8 mouse cellular contexts compared by ENCODE assay signal in the genomic region with DNA sequence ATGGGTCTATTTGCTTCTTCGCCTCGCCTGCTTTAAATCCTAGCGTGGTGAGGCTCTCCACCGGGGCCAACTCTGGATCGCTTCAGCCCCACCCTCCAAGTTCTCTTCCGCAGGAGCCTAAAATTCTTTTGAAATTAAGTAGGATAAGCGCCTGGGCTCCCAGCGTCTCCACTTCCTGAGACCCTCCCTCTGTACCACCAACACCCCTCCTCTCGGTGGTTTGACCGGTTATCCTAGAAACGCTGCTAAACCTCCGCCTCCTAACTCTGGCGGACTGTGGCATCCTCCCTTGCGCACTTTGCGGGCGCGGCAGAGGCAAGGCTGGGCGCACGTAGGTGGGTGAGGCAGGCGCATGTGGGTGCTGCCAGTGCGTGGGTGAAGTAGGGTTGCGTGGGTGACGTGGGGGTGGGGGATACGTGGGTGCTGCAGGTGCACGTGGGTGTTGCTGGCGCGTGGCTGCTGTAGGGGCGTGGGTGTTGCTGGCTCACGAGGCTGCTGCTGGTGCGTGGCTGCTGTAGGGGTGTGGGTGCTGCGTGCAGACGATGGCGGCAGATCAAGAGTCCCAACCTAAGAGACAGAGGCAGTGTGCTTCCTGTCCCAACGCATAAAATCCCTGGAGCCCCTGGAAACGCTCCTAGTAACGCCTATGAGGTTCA. TPM values are rescaled to one million over a fixed set of nuclear protein-coding genes. Genes with fewer than 3 reads are reported as not detected.
DNase-seq lines count a peak whose midpoint lies in the region; ATAC-seq lines count a peak whose summit lies in the region.

No protein-coding gene starts in this region.

- peak overlapping the region; percentile 99 for H3K4me2 ChIP-seq in forebrain, embryonic 12.5 days
- H3K4me2 ChIP-seq in midbrain, embryonic 14.5 days (ENCODE audit: low read length) = peak overlapping the region; percentile 93

- H3K9me3 ChIP-seq in forebrain, embryonic 12.5 days = 0 out of 2 replicates have a peak, but pooled peaks cover 3% of the 10 kb centered on the region
- H3K9me3 ChIP-seq in midbrain, embryonic 14.5 days (ENCODE audit: control insufficient read depth, low read length) = no peaks in the 10 kb centered on the region; the same call in 1 of the 2 replicates

- H3K4me3 ChIP-seq in forebrain, embryonic 12.5 days (replicated peaks) = peak overlapping the region; percentile 53
- peak overlapping the region; percentile 45 for H3K4me3 ChIP-seq in midbrain, embryonic 14.5 days (replicated peaks; ENCODE audit: low read depth, low read length)

- peaks cover 9% of the 10 kb centered on the region for H3K4me1 ChIP-seq in forebrain, embryonic 12.5 days
- H3K4me1 ChIP-seq in midbrain, embryonic 14.5 days (ENCODE audit: control insufficient read depth, insufficient read depth, low read length) = 0 out of 2 replicates have a peak, but pooled peaks cover 8% of the 10 kb centered on the region

- H3K27me3 ChIP-seq in forebrain, embryonic 12.5 days = peaks cover 24% of the 10 kb centered on the region
- H3K27me3 ChIP-seq in midbrain, embryonic 14.5 days (ENCODE audit: control insufficient read depth, insufficient read depth, low read length) = no peaks in the 10 kb centered on the region

- ATAC-seq in forebrain, embryonic 12.5 days (ENCODE audit: low FRiP score) = peak; percentile 57
- ATAC-seq in midbrain, embryonic 14.5 days (ENCODE audit: low FRiP score, low TSS enrichment) = peak; percentile 55; the same call in 1 of the 2 replicates
- no peak for ATAC-seq in monocyte, adult 5-6 weeks (replicated peaks; ENCODE audit: insufficient number of reproducible peaks, low FRiP score, low TSS enrichment, poor library complexity, severe bottlenecking)

- peak overlapping the region; percentile 62 for H3K9ac ChIP-seq in forebrain, embryonic 12.5 days
- peak overlapping the region; percentile 44; the same call in 1 of the 2 replicates for H3K9ac ChIP-seq in midbrain, embryonic 14.5 days (replicated peaks; ENCODE audit: low read length)

- no peak overlapping the region for H3K27ac ChIP-seq in forebrain, embryonic 12.5 days
- no peak overlapping the region for H3K27ac ChIP-seq in midbrain, embryonic 14.5 days (replicated peaks; ENCODE audit: low read depth, low read length)

- peak; percentile 34 to 39 for DNase-seq in cerebellum, postnatal 10 days
- no peak for DNase-seq in cerebellum, adult 18-20 months
- peak; percentile 42 for DNase-seq in CD4-positive, CD25-positive, alpha-beta regulatory T cell, adult 2 months (ENCODE audit: low read depth, low spot score)
- DNase-seq in layer of hippocampus, adult 8-10 months (ENCODE audit: low spot score in 2 of 2) = peak; percentile 49 to 50
- DNase-seq in midbrain, embryonic 14.5 days = peak; percentile 58
- DNase-seq in spleen, postnatal 36 days (ENCODE audit: low spot score in 2 of 2) = no peak

- H3K36me3 ChIP-seq in forebrain, embryonic 12.5 days (replicated peaks) = no peaks in the 10 kb centered on the region
- H3K36me3 ChIP-seq in midbrain, embryonic 14.5 days (ENCODE audit: control insufficient read depth, insufficient read depth, low read length) = no peaks in the 10 kb centered on the region

- WGBS in forebrain, embryonic 12.5 days = 1% methylated on average over 36 of the region's 36 CpGs
- WGBS in midbrain, embryonic 14.5 days = under 1% methylated on average over 36 of the region's 36 CpGs

RNA-seq across cellular contexts. Expression of a gene that starts 25.6 kb away (rescaled TPM):
- polyA plus RNA-seq in forebrain, embryonic 12.5 days (2016; fragmentation: Nextera tagmentation; extraction: Ambion mirVana) = 7.9 and 9.6 TPM in 2 replicates
- 100 to 1,000 TPM; 103 to 128 (median 120) TPM for total RNA-seq in layer of hippocampus, adult 8-10 months (2022)
- polyA plus RNA-seq in midbrain, embryonic 14.5 days (2014; fragmentation: Nextera tagmentation; extraction: Ambion mirVana) = 5.0 and 8.3 TPM in 2 replicates
- total RNA-seq in monocyte, adult 5-6 weeks (2017) = not detected in 3 replicates

RNA-seq across cellular contexts. Expression of a gene that starts 50.2 kb away (rescaled TPM):
- 319 and 330 TPM in 2 replicates for polyA plus RNA-seq in forebrain, embryonic 12.5 days (2016; fragmentation: Nextera tagmentation; extraction: Ambion mirVana)
- total RNA-seq in layer of hippocampus, adult 8-10 months (2022) = 1 to 10 TPM; 2.0 to 3.3 (median 2.2) TPM
- 48.1 and 69.3 TPM in 2 replicates for polyA plus RNA-seq in midbrain, embryonic 14.5 days (2014; fragmentation: Nextera tagmentation; extraction: Ambion mirVana)
- 55.0 to 244 TPM (median 181 TPM) in 3 replicates for total RNA-seq in monocyte, adult 5-6 weeks (2017)

RNA-seq across cellular contexts. Expression of a gene that starts 56.7 kb away (rescaled TPM):
- polyA plus RNA-seq in forebrain, embryonic 12.5 days (2016; fragmentation: Nextera tagmentation; extraction: Ambion mirVana) = 31.6 and 34.5 TPM in 2 replicates
- total RNA-seq in layer of hippocampus, adult 8-10 months (2022) = 10 to 100 TPM; 18.9 to 21.5 (median 21.0) TPM
- 26.3 and 32.2 TPM in 2 replicates for polyA plus RNA-seq in midbrain, embryonic 14.5 days (2014; fragmentation: Nextera tagmentation; extraction: Ambion mirVana)
- 44.5 to 74.8 TPM (median 45.5 TPM) in 3 replicates for total RNA-seq in monocyte, adult 5-6 weeks (2017)

Comparison
In these comparisons a context has a peak if more than half of its experiments do, and no peak if none do; other contexts are left out.
1. DNase-seq: peak in cerebellum, postnatal 10 days (2 of 2), CD4-positive, CD25-positive, alpha-beta regulatory T cell, adult 2 months (single experiment), layer of hippocampus, adult 8-10 months (2 of 2) and midbrain, embryonic 14.5 days (single experiment); none in cerebellum, adult 18-20 months (0 of 2) and spleen, postnatal 36 days (0 of 2).
2. RNA of a gene that starts 25.6 kb away (total RNA-seq): 103 to 128 TPM in layer of hippocampus, adult 8-10 months; not detected in monocyte, adult 5-6 weeks; every median in the first group is over 100 times any median in the second.
3. RNA of a gene that starts 50.2 kb away (total RNA-seq): 55.0 to 244 TPM in monocyte, adult 5-6 weeks; 2.0 to 3.3 TPM in layer of hippocampus, adult 8-10 months; every median in the first group is over 10 times any median in the second.